Mouse (Mus musculus): ENCODE results near the gene Tomm7.

Gene Tomm7

DNA sequence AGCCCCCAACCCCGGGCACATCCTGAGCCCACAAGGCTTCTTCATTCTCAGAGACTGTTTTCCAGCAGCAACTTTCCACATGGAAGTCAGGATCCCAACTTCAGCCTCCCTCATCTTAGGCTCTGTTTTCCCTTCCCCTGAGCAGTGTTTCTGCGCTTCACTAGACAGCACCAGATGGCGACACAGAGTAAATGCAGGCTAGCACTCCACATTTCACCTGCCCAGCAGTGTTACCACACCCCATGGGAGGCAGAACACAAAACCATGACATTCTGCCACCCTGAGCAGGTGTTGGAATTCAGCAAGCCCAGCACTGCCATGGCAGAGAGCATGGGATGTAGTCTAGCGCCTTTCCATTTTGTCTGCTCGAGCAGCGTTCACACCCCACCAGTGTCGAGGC, 14.7 kb upstream of the Tomm7 start:
- TF ChIP-seq GATA4 (IDR thresholded peaks at IDR 0.05; ENCODE audit: insufficient replicate concordance, low read length), result no peak

DNA sequence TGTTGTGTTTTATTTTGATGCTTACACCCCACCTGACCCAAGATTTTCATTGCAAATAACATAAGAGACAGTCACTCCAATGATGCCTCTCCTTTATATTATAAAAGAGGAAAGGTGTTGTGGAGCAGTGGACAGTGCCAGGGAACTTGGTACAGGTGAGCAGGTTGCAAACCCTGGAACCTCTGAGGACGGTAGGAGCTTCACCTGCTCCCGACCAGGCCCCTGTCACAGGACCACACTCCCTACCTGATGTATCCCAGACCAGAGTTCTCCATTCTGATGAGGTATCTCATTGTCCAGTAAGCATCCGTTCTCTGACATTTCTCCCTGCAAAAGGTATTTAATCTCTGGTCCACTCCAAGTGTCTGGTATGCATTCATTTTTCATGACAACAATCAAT, 14.0 kb upstream of the Tomm7 start:
- no peak for TF ChIP-seq GATA4 (IDR thresholded peaks at IDR 0.05; ENCODE audit: insufficient replicate concordance, low read length)

DNA sequence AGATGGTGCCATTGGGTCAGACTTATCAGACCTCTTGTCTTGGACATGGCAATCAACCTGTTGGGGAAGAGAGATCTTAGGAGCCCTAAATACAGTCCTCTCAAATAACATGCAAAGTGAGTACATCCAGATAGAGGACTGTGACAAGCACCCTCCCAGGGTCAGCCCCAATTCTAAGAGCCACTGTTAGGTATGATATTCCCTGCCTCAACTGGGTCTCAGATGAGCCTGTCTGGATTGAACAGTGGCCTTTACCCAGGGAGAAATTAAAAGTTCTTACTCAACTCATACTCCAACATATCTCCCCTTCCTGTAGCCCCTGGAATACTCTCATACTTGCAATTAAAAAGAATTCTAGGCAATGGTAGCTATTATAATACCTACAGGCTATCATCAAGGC, 13.2 kb upstream of the Tomm7 start:
- no peak for TF ChIP-seq GATA4 (IDR thresholded peaks at IDR 0.05; ENCODE audit: insufficient replicate concordance, low read length)

DNA sequence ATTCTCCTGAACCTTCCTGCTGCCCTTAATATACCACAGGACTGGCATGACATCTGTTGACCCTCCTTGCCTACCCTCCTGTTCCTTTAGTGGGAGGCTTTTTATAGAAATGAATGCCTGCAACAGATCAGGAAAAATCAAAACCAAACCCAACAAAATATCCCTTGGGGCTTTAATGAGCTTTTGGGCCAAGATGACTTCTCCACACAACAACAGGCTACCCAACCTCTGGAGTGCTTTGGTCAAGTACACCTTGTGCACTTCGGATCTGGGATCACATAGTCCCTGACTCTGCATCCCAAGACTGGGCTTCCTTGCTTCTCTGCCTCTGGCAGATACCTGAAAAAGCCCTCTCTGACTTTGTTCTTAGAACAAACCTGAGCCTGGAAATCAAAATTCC, 12.2 kb upstream of the Tomm7 start:
- no peak for TF ChIP-seq GATA4 (IDR thresholded peaks at IDR 0.05; ENCODE audit: insufficient replicate concordance, low read length)

DNA sequence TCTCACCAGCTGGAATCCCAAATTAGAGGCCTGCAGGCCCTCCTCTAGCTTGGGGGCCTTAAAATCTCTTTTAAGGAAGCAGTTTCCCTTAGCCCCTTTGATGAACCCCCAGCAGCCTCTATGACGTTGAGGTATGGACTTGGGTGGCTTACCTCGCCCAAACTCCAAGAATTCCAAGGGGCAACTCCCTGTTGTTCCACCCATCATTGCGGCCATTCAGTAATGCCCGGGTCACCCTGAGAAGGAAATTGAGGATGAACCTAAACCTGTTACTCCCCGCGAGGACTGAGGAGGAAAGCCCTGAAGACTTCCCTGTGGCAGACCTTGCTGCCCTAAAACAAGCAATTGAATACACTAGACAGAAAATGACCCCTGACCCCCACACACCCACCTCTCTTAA, 11.5 kb upstream of the Tomm7 start:
- TF ChIP-seq GATA4 (IDR thresholded peaks at IDR 0.05; ENCODE audit: insufficient replicate concordance, low read length), result no peak

DNA sequence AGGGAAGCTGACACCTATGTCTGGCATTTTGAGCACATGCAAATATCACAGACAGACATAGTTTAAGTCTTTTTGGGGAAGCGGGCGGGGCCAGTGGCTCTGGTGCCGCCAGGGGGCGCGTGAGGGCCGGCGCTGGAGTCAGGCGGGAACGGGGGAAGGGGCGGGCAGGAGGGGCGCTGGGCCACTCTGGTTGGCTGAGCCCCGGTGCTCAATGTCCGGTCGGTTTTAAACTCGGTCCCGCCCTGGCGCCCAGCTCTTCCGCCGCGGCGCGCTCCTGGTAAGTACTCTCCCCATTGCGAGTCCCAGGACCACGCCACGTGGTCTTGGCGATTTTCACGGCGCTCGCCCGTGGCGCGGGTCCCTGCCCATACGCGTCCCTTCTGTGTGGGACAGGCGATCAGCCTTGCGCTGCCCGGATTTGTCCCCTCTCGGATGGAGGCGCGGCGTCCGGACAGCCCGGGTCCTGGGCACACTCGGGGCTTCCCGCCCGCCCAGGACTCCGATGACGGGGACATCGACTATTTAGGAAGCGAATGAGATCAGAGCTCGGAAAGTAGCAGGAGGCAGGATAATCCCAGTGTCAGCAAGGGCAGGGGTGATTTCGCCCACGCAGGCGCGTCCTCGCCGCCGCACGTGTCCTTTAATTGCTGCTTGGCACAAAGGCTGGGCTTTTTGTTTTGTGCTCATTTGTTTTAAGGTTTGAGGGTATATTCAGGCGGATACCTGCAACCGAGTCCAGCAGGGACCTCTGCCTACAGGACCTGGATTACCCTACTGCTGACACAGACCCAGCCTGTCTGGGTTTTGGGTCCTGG, 6.6 kb upstream of the Tomm7 start:
- no peak; the same call in 1 of the 2 replicates for TF ChIP-seq GATA4 (IDR thresholded peaks at IDR 0.05; ENCODE audit: insufficient replicate concordance, low read length)

DNA sequence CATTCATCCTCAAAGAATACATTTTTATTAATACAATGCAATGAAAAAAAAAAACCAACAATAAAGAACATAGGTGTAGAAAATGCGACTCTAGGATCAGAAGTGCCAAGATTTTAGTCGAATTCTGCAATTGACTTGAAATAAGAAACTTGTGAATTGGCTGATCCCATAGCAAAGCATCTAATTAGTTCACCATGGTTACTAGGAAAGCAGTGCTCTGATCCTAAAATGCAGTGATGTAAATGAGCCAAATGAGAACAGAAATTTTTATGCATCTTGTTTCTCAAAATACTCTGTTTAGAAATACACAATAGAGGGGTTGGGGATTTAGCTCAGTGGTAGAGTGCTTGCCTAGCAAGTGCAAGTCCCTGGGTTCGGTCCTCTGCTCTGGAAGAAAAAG, 1.2 kb upstream of the Tomm7 start:
- no peak for TF ChIP-seq GATA4 (IDR thresholded peaks at IDR 0.05; ENCODE audit: insufficient replicate concordance, low read length)

DNA sequence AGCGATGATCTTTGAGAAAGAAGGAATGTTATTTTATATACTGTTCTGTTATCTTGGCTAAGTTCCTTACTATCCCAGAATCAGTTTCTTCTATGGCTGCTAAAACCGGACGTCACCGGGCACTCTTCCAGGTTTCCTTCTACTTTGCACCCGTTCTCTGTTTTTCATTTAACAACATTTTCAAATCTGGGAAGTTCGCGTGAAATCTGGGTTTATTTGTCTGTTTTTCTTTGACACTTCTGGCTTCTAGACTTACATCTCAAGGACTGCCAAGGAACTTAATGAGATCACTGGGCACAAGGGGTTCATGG, 525 bp upstream of the Tomm7 start:
- TF ChIP-seq GATA4 (IDR thresholded peaks at IDR 0.05; ENCODE audit: insufficient replicate concordance, low read length), result no peak

DNA sequence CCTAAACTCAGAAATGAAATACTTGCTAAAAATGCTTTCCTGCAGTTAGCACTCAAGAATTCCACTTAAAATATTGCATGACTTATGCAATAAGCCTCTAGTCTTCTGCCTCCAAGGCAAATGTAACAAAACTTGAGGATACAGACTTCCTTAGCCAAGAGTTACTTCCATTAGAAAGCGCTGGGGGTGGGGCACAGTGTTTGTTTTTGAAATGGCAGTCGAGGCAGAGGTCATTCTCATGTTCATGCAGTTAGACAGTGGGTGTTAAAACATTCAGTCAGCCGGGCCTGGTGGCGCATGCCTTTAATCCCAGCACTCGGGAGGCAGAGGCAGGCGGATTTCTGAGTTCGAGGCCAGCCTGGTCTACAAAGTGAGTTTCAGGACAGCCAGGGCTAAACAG, 5.8 kb downstream of the Tomm7 start:
- no peak for TF ChIP-seq GATA4 (IDR thresholded peaks at IDR 0.05; ENCODE audit: insufficient replicate concordance, low read length)

DNA sequence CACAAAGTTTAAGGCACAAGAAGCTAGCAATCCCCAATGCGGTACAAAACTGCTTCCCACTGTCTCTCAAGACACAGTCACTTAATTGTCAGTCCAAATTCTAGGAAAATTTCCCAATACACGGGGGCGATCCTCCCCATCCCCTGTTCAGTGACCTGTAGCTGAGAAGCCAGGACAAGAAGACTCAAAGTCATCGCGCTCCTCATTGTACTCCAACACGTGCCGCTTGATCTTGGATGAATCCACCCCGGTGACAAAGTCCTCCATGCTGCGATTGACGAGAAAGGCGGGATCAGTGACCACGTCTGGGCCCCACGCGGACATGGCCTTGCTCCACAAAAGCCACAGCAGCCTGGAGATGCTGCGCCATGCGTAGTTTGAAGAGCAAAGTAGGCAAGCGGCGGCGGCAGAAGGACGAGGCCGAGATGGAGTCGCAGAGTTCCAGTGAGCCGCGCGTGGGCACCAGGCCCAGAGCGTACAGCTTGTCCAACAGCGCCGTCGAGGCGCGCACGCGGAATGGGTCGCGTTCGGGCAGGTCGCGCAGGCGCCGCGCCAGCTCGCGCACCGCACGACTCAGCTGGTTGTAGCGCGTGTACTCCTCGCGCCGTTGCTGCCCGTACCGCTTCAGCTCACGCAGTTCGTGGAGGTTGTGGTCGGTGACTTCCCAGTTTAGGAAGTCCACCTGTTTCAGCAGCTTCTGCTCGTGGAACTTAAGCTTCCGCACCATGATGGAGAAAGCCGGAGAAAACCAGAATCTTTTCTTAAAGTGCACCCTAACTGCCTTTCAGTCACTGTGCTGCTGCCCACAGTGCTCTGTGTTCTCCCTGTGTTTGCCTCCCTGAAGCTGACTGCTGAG, 12.8 kb downstream of the Tomm7 start:
- TF ChIP-seq GATA4 (IDR thresholded peaks at IDR 0.05; ENCODE audit: insufficient replicate concordance, low read length), result no peak

DNA sequence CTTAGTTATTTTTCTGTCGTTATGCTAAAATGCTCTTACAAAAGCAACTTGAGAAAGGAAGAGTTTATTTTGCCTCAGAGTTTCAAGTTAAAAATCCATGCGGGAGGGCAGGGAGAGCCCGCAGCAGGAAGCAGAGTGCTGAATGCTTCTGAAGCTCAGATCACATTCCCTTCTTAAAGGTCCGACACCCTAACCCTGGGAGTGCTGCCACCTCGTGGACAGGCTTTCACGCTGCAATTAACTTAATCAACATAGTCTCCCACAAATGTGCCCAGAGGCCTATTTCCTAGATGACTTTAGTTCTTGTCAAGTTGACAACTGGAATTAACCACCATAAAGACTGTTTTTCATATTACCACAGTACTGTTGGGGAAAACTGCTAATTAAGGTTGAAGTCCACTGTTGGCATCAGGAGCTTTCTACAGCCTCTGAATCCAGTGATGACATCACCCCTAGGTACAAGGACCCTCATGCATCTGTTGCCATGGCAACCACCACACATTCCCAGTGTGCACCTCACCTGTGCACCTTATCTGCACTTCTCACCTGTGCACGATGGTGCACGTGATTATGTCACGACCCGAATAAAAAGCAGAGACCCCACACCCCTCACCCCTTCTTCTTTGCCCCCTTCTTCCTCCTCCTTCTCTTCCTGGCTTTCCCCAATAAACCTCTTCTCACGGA, 17.5 kb downstream of the Tomm7 start:
- no peak for TF ChIP-seq GATA4 (IDR thresholded peaks at IDR 0.05; ENCODE audit: insufficient replicate concordance, low read length)

DNA sequence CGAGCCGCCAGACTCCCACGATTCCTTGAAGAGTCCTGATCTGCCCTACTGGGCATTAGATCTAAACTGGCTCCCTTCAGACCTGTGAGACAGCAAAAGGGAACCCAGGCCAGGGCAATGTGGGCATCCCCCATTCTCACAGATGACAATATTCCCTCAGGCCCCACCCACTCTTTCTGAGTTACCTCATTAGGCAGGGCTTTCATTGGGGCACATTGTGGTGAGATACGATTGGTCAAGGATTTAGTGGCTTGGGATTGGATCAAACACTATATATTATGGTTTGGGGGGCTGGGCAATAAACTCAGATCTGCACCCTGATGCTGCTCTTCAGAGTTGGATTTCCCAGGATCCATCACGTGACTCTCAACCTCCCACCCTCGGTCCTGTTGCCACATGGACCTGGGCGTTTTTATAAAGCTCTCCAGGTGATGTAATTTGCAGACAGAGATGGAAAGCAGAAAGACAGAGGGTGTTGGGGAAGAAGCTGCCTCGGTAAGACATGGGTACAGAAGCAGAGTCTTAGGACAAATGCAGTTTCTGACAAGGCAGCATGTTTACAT, 19.7 kb downstream of the Tomm7 start:
- no peak for TF ChIP-seq GATA4 (IDR thresholded peaks at IDR 0.05; ENCODE audit: insufficient replicate concordance, low read length)

DNA sequence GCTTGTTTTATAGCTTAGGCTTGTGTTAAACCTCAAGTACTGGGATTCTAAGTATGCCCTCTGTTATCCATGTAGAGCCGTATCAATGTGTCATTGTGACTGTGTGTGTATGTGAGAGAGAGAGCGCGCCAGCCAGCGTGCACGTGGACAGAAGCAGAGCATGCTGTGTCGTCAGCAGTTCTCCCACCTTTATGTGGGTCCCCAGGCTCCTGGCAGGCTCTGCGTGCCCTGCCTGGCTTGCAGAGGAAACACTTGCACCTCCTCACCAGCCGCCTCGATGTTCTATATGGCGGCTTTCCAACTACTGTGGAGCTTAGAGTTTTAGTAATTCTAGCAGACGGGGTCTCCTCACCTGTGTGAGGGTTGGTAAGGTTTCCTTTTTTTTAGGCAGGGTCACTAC, 21.7 kb downstream of the Tomm7 start:
- no peak for TF ChIP-seq GATA4 (IDR thresholded peaks at IDR 0.05; ENCODE audit: insufficient replicate concordance, low read length)

DNA sequence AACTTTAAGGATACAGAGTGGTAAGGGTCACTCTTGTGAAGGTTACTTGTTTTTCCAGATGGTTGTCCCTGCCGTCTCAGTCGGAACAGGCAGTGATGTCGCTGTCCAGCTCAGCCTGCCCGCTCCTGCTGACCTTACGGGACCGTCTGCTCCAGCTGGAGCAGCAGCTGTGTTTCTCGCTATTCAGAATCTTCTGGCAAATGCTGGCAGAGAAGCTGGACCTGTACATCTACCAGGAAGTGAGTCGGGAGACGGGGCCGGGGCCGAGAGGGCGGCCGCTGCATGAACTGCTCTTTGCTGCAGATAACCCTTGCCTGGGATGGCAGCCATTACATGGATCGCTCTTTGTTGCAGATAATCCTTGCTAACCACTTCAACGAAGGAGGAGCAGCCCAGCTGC, 27.3 kb downstream of the Tomm7 start:
- TF ChIP-seq GATA4 (IDR thresholded peaks at IDR 0.05; ENCODE audit: insufficient replicate concordance, low read length), result no peak

DNA sequence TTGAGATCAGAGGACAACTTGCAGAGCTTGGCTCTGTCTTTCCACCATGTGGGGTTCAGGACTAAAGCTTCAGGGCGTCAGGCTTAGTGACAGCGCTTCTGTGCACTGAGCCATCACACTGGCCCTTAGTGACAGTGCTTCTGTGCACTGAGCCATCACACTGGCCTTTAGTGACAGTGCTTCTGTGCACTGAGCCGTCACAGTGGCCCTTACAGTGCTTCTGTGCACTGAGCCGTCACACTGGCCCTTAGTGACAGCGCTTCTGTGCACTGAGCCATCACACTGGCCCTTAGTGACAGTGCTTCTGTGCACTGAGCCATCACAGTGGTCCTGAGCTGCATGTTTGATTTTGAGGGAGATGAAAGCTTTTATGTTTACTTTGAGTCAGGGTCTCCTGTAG, 29.1 kb downstream of the Tomm7 start:
- no peak for TF ChIP-seq GATA4 (IDR thresholded peaks at IDR 0.05; ENCODE audit: insufficient replicate concordance, low read length)

DNA sequence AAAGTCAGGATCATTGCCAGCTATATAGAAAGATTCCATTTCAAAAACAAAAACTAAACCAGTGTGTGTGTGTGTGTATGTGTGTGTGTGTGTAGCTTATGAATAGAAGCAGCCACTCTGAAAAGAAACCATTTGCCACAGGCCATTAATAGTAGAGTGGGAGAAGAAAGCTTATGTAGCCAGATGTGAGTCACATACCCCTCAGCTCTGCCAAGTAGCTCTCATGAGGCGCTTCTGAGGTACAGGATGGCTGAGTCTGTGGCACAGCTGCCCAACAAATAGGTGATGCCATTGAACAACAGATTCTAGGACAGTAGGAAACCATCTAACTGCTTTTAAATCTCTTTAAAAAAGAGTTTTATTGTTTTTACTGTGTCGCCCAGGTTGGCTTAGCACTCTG, 51.2 kb downstream of the Tomm7 start:
- no peak for TF ChIP-seq GATA4 (IDR thresholded peaks at IDR 0.05; ENCODE audit: insufficient replicate concordance, low read length)

Measured in liver, adult (tissue).